ENCODE assay signal across 8 mouse cellular contexts in the genomic region with DNA sequence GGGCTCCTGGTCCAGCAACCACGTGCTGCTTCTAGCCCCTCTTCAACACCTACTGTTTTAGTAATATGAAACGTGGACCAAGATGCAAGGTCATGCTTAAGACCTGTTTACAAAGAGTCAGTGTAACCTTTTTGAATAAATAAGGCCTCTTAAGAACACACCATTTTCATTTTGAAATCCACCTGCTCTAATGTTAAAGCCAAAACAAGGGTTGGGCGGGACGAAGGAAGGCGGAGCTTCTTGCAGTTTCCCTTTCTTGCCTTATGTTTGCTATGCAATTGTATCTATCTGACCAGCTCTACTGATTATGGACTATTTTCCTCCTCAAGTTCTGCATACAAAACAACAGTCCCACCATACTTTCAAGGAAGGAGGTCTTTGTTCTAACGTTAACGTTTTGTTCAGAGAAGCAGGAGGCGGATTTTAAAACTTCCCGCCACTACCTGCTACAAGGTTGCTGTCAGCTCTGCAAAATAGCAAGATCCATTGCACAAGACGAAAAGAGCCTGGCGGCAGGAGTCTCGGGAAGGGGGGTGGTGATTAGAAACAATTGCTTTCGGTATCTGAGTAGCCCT. TPM values are rescaled to one million over a fixed set of nuclear protein-coding genes. Genes with fewer than 3 reads are reported as not detected.
DNase-seq lines count a peak whose midpoint lies in the region; ATAC-seq lines count a peak whose summit lies in the region.

No protein-coding gene starts in this region.

- H3K27me3 ChIP-seq in limb, embryonic 11.5 days (ENCODE audit: control insufficient read depth, insufficient read depth, low read length): no peaks in the 10 kb centered on the region
- no peaks in the 10 kb centered on the region for H3K27me3 ChIP-seq in midbrain, embryonic 12.5 days

- H3K4me1 ChIP-seq in limb, embryonic 11.5 days (ENCODE audit: control insufficient read depth, insufficient read depth, low read length): no peaks in the 10 kb centered on the region
- H3K4me1 ChIP-seq in midbrain, embryonic 12.5 days: no peaks in the 10 kb centered on the region

- peak overlapping the region; percentile 47 for H3K4me2 ChIP-seq in limb, embryonic 11.5 days (ENCODE audit: low read depth, severe bottlenecking)
- peak overlapping the region; percentile 57 for H3K4me2 ChIP-seq in midbrain, embryonic 12.5 days (replicated peaks)

- H3K36me3 ChIP-seq in limb, embryonic 11.5 days (ENCODE audit: control insufficient read depth, insufficient read depth, low read length): no peaks in the 10 kb centered on the region
- H3K36me3 ChIP-seq in midbrain, embryonic 12.5 days: no peaks in the 10 kb centered on the region

- H3K4me3 ChIP-seq in limb, embryonic 11.5 days (ENCODE audit: low read depth, low read length): peak overlapping the region; percentile 36
- peak overlapping the region; percentile 47 for H3K4me3 ChIP-seq in midbrain, embryonic 12.5 days

- ATAC-seq in limb, embryonic 11.5 days (ENCODE audit: insufficient number of reproducible peaks, low FRiP score, low TSS enrichment, low read depth): no peak
- no peak for ATAC-seq in midbrain, embryonic 12.5 days (ENCODE audit: low FRiP score, low read depth)

- 39% methylated on average over 13 of the region's 13 CpGs for WGBS in limb, embryonic 11.5 days
- WGBS in midbrain, embryonic 12.5 days: 29% methylated on average over 13 of the region's 13 CpGs

- peak; percentile 43 for DNase-seq in 3T3-L1 (ENCODE audit: low read depth, low spot score)
- peak; percentile 1 to 15 for DNase-seq in CD8-positive naive resting alpha-beta T cell, adult 2 months (ENCODE audit: low read depth in 2 of 2, low spot score in 2 of 2)
- DNase-seq in embryo, embryonic 9.5 days (ENCODE audit: extremely low spot score): peak; percentile 8
- peak; percentile 6 to 10 for DNase-seq in heart, postnatal 36 days
- DNase-seq in limb, embryonic 11.5 days (ENCODE audit: low spot score): no peak
- DNase-seq in left cerebral cortex, postnatal 10 days (ENCODE audit: extremely low spot score in 1 of 2, low spot score in 2 of 2): no peak
- DNase-seq in right cerebral cortex, postnatal 36 days (ENCODE audit: low spot score in 2 of 2): no peak

- H3K9me3 ChIP-seq in limb, embryonic 11.5 days (ENCODE audit: control insufficient read depth, low read length): no peaks in the 10 kb centered on the region
- no peaks in the 10 kb centered on the region for H3K9me3 ChIP-seq in midbrain, embryonic 12.5 days

- intact Hi-C loops in heart, postnatal 36 days (cut with DNase I): loop anchor here (2.0 to 10.0 kb wide), 5 partner anchors 66 to 1197 kb away; partner anchors contain the start of genes 2610002M06Rik, Brwd3 and Sh3bgrl
- intact Hi-C loops in left cerebral cortex, postnatal 10 days (cut with DNase I): no loop called here

- no peak overlapping the region for H3K9ac ChIP-seq in limb, embryonic 11.5 days (ENCODE audit: low read length)
- peak overlapping the region; percentile 20; the same call in 1 of the 2 replicates for H3K9ac ChIP-seq in midbrain, embryonic 12.5 days (replicated peaks)

- H3K27ac ChIP-seq in limb, embryonic 11.5 days (replicated peaks; ENCODE audit: low read depth, low read length): no peak overlapping the region
- H3K27ac ChIP-seq in midbrain, embryonic 12.5 days (replicated peaks): no peak overlapping the region

RNA-seq across cellular contexts. Expression of gene Hmgn5, which starts 1.5 kb away (rescaled TPM):
- total RNA-seq in heart, postnatal 36 days (2021): 10 to 100 TPM in 1 of 2 experiments, 1 to 10 TPM in 1; 9.2 to 11.8 TPM
- polyA plus RNA-seq in limb, embryonic 11.5 days (2014; fragmentation: Nextera tagmentation; extraction: Ambion mirVana): 20.7 and 23.4 TPM in 2 replicates
- 29.5 and 38.0 TPM in 2 replicates for polyA plus RNA-seq in midbrain, embryonic 12.5 days (2016; fragmentation: Nextera tagmentation; extraction: Ambion mirVana)
- 1 to 10 TPM; 3.5 to 4.5 TPM for total RNA-seq in left cerebral cortex, postnatal 10 days (2021)

Comparison
In these comparisons a context has a peak if more than half of its experiments do, and no peak if none do; other contexts are left out.
1. DNase-seq: peak in 3T3-L1 (single experiment), CD8-positive naive resting alpha-beta T cell, adult 2 months (2 of 2), embryo, embryonic 9.5 days (single experiment) and heart, postnatal 36 days (2 of 2); none in limb, embryonic 11.5 days (single experiment), left cerebral cortex, postnatal 10 days (0 of 2) and right cerebral cortex, postnatal 36 days (0 of 2).